Mouse (Mus musculus) yolk sac, embryonic 10.5 days (tissue): ENCODE data around the gene Parp8.

Source experiments
- DNase-seq: peaks from one replicate; pipeline ENCODE4 v3.0.0-alpha.2; 2017; ENCODE audit warnings: low spot score

Gene Parp8

DNA sequence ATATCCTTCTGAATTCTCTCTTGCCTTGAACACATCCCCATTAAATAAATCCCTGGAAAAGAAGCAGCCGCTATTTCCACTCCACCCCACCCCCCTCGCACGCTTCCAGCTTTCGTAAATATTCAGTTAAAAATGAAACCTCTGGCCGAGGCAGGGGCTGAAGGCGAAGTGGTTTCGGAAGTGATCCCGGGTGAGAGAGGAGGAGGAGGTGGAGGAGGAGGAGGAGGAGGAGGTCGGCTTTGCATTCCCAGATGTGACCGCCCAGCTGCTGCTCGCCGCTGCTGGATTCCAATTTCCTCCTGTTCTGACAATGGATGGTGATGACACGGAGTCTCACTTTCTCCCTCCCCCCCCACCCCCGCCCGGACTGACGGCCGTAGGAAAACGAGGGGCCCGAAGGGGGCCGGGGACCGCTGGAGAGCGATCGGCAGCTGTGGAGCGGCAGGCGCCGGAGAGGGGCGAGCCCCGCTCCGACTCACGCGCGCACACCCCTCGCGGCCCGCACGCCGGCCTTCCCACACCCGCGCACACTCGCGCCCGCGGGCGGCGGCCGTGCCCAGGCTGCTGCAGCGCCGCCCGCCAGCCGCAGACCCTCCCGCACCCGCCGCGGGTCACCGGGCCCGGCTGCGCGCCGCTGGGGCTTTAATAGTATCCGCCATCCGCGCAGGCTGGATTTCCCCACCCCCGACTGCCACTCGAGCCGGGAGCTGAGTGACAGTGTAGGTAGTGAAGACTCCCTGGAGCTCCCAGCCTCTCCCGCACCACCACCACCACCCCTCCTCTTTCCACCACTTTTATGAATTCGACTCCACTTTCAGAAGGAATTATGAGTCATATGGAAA, at the start of gene Parp8:
Parp8 (minus strand) TSS at position 312 of the 842 bp plus-strand sequence.
- DNase-seq = peak; percentile 53

DNA sequence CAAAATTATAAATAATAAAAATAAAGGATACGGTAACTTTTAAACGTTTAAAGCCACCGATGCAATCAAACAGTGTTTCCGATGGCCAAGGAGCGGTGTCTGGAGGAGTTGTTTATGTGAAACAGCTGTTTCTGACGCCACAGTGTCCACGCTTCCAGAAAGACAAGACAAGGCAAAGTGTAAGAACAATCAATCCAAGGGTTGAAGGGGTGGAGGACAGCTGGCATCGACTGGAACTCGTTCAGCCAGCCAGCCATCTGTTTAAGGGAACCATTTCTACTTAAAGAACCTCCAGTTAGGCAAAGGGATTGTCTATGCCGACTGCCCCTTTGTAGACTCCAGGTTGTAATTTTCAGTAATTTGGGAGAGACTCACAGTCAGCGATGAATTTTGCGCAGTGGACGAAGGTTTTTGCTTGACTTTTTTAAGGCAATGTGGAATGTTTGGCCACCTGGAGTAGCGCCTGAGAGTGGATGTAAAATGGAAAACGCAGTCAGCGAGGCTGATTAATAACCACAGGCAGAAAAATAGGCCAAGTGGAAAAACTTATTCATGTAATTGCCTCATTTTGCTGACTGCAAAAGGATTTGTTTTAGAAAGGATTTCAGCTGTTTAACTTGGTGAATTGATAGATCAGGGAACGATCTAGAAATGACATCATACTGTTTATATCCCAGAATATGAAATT, 37.4 kb upstream of the Parp8 start:
- DNase-seq = no peak

DNA sequence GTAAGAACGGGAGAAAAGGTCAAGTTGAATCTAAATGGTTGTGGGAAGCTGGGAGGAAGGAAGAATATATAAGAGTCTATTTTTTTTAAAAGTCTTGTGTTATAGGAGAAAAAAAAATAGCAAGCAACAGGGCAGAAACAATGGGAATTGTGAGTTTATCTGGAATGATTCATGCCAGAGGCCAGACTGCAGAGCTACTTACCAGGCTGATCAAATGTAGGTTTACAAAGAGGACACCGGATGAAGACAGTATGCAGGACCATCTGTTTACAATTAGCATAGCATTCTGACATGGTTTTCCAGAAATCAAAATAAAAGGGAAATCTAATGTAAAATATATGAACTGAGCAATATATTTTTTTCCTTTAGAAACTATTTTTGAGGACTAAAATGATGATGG, 31.1 kb upstream of the Parp8 start:
- no peak for DNase-seq

DNA sequence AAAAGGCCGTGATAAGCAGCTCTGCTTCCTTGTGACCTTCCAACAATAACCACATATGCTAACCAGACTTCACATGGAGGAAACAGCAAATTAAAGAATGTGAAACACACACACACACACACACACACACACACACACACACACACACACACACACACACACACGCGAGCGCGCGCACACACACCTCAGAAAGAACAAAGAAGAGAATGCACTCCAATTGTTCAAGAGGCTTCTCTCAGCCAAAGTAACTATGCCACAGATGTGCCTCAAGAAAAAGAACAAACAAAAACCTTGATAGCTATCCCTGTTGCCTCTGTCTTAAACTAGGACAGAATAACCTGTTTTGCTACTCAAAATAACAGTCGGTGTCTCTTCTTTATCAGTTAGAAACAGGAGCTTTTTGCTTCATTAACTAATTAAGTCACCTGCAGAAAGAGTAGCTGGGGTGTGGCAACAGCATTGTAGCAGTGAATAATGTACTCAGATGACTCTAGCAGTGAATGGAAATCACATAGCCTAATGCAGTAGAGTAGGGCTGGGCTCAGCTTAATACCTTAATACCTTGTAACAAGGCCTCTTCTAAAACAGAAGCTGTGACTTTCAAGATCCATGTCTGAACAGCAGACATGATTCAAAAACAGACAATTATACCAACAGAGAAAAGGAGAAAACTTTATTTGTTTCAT, 29.6 kb upstream of the Parp8 start:
- no peak for DNase-seq

DNA sequence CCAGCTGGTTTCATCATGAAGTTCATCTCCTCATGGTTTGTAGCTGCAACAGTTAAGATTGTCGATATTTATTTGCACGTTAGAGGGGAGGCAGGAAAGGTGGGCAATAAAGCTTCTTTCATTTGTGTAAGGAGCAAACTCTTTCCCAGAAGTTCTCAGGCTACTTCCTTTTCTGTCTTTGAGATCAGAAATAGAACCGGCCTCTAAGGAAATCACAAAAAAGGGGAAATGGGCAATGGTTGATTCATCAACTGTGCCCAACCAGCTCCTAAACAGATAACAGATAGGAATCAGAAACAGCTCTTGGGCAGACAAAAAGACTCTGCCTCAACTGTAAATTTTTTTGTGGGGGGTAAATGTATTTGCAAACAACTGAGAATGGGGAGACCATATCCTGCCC, 27.4 kb upstream of the Parp8 start:
- no peak for DNase-seq

DNA sequence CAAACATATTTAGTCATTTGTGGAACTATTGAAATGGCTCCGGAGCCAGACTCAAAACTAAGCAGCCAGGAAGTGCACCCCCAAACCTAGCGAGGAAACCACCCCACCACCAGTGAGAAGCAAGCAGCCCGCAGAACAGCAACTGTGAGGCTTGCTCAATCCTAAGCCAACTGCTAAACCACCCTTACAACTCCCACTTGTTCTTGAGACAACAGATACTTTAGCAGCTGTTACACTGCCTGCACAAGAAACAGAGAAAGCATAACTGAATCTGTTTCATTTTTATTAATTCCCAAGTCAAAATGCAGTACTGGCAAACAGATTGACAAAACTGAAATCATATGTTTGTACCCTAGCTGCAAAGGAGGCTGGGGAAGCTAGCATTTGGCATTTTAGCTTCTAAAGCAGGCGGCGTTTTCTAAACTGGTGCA, 23.2 kb upstream of the Parp8 start:
- no peak for DNase-seq

DNA sequence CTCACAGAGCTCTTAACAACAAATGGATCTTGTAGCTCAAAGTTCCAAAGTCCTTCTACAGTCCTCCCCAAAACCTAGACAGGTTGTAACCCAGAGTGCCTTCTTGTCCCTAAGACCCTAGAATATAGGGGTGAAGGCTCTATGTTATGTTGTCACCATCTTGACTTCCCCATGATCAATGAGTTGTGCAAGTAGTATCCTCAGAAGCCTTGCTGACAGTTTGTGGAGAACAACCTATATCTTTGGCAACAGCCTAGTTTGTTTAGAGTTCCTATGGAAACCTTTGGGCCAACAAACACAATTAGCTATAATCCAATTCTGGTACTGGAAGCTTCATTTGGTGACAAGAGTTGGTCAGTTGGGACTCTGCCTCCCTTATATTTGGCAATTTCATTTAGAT, 18.2 kb upstream of the Parp8 start:
- no peak for DNase-seq

DNA sequence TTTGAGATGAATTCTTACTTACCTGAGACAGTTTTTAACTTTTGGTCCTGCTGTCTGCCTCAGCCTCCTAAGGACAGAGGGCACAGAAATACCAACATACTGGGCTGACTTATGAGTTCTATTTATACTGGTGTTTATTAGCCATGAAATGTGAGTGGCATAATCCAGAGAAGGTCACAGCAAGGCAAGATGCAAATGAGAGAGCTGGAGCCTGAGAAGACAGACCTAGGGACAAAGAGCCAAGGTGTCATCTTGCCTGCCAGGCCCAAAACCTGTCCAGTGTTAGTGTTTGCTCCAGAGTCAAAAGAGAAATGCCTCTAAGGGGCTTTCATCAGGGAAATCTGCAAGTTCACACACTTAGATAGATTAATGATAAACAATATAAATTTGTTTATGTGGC, 15.7 kb upstream of the Parp8 start:
- DNase-seq = no peak

DNA sequence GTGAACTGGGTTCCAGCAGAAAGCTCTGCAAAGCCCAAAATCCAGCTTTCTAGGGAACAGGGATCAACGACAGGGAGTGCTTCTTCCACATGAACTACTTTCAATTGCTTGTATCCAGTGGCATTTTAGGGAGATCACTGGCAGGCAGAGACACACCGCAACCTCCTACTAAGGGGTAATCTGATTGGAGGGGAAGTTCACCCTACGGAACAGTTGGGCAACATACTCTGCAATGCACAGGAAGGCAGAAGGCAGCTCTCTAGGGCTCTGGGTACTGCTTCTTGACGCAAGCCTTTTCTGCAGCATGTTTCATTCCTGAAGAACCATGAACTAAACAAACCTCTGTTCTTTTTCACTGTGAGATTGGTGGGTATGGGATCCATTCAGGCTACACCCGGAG, 10.9 kb upstream of the Parp8 start:
- DNase-seq = no peak

DNA sequence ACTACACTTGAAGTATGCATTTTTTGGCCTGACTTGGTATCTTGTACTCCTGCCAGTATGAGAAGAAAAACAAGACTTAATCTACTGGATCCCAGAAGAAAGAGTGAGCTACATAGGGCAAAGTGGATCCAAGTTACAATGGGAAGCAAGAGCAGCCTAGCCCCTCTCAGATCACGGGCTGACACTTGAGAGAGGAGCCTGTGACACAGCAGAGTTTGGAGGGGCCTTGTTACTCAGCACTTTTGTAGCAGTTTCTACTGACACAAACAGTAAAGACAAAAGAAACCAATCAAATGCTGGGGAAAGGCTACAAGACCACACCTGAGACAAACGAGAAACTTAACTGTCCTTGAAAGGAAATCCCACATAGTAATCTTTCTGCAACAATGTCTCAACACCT, 9.8 kb upstream of the Parp8 start:
- DNase-seq = no peak

DNA sequence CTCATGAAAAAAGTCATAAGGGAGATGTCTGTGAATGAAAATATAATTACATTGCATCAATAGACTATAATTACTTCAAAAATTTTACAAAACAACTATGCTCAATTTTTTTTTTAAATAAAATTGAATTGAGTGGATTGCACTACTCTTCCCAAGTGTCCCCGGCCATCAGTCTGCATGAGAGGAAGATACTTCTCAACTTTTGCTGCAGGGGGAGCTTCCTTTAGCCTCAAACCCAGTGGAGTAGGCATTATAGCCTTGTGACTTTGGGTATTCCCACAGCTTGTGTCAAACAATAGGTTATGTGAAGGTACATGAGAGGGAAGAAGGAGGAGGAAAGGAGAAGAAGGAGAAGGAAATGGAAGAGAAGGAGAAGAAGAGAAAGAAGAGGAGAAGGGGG, 9.3 kb upstream of the Parp8 start:
- no peak for DNase-seq

DNA sequence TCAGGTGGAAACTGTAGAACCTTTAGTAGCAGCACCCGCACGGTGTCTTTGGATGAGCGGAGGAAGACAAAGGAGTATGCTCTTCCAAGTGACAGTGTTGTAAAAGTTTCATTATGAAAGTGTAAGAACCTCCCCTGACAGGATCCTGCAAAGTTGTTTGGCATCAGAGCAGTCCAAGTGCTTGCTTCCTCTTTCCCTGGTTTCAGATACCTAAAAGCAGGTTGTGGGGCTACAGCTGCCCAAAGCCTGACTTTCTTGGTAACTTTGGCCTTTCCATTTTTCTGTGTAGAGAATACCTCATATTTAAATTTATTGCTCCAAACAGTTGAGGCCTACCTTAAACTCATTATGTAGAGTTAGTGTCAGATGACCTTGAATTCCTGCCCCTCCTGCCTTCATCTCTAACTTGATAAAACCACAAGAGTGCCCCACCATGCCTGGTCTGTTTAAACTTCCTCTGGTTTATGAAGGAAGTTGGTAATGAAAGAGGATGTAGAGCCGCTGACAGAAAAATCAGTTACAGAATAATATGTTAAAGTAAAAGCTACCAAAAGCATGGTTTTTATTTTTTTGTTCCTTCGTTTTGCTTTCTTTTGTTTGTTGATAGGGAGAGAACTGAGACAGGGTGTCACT, 8.5 kb upstream of the Parp8 start:
- no peak for DNase-seq

DNA sequence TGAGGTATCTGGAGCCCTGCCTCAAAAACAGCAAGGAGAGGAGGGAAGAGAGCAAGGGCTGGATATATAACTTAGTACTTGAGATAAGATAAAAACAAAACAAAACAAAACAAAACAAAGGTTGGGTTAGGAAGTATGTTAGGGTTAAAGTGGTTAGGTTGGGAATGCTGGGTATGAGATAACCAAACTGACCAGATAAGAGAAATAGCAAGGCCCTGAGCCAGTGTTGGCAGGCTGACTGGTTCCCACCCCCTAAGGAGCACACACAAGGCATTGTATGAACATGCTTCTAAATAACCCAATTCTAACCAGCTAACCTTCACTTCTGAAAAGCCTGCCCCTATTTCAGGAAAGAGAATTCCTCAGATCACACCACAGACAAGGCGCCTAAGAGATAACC, 7.1 kb upstream of the Parp8 start:
- no peak for DNase-seq

DNA sequence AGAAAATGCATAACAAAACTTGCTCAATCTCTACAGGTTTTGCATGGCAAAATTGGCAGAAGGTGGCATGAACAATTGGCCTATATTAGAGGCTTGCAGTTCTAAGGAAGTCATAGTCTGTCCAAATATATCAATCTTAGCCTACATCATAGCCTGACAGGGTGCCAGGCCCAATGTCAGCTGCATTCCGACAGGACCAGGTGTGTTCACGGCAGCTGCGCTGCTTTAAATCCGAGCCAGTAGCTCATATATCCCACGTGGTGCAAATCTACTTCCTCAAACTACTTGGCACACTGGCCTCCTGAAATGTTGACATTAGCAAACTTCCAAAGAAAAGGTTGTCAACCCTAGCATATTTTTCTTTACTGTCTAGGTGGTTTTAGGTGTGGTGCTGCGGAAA, 6.2 kb upstream of the Parp8 start:
- DNase-seq = no peak

DNA sequence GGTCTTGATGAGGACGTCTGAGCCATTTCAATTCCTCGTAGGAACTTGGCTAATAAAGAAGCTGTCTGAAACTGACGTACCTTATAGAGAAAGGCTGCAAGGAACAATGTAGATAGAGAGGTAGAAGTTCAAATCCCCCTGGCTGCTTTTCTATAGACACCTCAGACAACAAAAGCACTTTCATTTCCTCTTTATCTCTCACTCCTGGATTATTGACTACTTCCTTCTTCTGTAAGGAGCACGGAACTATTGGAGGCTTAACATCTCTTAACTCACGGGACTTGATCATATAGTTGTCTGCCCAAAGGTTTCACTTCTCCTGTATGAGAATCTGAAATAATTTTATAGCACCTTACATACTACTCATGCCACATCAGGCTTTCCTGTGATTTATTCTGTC, 2.9 kb upstream of the Parp8 start:
- DNase-seq = no peak

DNA sequence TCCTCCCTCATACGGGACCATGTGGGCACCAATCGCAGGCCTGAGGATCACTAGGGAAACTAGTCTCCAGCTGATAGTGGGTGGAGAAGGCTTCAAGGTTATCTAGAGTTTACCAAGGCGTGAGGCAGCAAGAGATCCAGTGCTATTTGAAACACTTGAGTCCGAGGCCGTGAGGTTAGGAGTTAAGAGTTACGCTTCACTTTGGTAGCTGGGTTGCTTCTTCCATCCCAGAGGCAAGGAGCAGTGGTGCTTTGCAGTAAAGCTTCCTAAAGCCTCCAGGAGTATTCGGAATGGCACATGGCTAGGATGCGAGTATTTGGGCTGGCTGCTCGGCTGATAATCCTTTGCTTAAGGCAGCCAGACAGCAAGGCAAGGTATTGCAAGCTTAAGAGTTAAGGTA, 2.0 kb upstream of the Parp8 start:
- no peak for DNase-seq

DNA sequence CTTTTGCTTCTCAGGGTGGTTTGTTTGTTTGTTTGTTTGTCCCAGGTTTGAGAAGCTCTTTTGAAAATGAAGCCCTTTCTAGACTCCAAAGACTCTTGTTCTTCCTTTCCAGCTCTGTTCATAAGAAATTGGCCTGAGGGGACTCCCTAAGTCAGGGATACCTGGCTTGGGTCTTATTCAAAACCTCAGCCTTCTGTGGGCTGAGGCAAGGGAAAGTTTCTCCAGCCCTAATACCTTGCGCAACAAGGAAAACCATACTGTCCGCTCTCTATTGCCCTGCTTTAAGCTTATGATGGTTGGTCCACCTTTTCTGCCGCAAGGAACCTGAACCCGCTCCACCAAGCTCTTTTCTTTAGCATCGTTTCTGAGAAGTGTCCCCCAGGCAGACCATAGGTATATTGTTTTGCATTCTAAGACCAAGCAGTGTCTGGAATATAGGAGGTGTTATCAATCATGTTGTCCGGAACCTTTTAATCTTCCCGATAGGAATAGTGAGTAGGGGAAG, 991 bp upstream of the Parp8 start:
- no peak for DNase-seq

DNA sequence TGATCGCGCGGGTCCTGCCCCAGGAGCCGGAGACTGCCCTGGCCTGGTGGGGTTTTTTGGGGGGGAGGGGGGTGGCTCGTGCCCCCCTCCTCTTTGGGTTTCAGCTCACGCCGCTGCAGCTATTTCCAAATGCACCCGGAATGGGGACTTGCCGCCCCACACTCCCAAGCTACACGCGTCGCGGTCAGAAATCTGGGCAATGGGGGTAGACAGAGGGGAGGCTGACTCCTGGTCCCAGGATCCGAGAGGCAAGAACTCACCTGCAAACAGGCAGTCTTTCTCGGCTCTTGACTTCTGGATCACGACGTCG, 466 bp downstream of the Parp8 start:
- no peak for DNase-seq

DNA sequence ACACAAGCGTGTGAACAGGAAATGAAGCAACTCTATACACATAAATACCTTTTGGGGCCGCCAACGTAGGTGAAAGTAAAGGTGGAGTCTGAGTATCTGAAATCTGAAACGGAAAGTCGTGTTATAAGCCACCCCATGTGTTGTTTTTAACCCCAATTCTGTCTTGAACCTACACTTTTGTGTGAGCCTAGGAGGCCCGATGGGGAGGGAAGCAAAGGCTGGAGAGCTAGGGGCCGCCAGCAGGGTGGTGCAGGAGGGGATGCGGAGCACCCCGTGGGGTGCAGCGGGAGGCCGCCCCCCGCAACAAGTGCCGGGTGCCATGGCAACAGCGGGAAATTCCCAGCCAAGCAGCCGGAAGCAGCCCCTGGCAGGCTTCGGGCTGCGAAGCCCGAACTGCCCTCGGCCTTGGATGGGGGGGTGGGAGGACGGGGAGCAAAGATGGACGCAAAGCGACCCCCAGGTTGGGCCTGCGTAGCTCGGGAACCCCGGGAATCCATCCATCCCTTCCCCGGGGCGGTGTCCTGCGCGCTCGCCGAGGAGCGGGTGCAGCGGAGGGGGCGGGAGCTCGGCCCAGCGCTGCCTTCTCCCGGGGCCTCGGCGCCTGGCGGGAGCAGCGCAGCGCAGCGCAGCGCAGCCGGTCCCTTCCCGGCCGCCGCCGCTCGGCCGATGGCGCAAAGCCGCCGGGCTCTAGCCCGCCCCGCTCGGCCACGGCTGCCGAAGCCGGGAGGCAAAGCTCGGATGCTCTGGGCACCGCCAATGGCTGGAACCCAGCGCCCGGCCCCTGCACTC, 1.0 kb downstream of the Parp8 start:
- DNase-seq = peak; percentile 59

DNA sequence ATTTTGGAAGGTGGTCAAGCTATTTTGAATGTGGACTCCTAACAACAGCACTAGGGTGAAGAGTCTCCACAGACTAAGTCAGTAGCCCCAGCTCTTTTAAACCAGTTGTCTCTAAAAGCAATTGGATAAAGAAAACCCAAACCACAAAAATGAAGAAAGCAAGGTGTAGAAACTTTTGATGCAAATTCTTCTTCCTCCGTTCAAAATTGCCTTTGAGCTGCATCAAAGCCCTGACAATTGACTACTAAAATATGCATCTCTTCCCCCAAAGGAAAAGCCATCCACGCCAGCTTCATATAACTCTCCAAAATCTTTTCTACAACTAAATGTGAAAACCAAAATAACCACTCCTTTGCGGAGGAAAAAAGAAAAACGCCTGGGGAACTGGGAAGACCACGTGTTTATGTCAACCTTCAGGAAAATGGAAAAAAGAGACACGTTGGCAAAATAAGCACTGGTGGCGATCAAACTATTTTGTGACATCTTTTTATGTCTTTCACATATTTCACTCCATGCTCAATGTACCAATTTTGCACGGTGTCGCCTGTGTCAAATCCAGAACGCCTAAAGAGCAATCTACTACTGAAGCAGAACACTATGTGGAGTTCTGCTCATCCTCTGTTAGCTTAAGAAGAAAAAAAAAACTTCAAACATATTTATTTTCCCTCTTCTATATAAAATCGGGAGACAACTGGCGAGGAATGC, 1.8 kb downstream of the Parp8 start:
- DNase-seq = no peak

DNA sequence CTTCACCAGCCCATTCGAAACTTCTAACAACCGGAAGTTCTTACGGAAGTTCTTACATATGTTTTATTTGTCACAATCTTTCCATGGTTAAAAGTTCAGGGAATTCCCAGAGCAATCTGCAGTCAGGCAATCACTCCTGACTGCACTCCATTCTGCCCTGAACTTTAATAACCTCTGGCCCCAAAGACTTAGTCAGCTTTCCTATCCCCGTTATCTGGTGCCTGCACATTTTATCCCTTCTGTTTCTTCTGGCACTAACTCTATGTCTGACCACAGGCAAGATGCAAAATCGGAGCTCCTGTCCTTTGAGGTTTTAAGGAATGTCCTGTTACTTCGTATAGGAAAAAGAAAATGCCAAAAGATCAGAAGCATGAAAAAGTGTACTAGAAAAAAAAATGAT, 4.7 kb downstream of the Parp8 start:
- DNase-seq = no peak
